Mouse (Mus musculus): Measurements from ENCODE around the gene Wfdc21.

GRCm38 (mm10) chr11:83747376-83748265 is 881 bp downstream of the Wfdc21 start:
- TF ChIP-seq CTCF (IDR thresholded peaks at IDR 0.05) (no peak), POLR2A (IDR thresholded peaks at IDR 0.05; ENCODE audit: insufficient read depth, low read depth, low read length) (no peak), EP300 (IDR thresholded peaks at IDR 0.05; ENCODE audit: insufficient read depth, low read depth, low read length) (no peak)

Measured in heart, adult 2 months (tissue).